Mouse (Mus musculus): ENCODE results near the gene Otogl. TPM values are rescaled to one million over a fixed set of nuclear protein-coding genes. Genes with fewer than 3 reads are reported as not detected.

Gene Otogl
- total and polyA plus RNA-seq, 2 experiments from 2014 or later = 0.08 to 0.16 TPM

- H3K27me3 ChIP-seq (ENCODE audit: insufficient read depth, low read length) = no peaks in the 10 kb centered on the region
- 92% methylated on average over 8 of the region's 8 CpGs for WGBS
- ATAC-seq (no peak), DNase-seq (ENCODE audit: low spot score) (no peak)
- H3K4me1 ChIP-seq (ENCODE audit: insufficient read depth, low read length) = no peaks in the 10 kb centered on the region
- no peak overlapping the region for H3K9ac ChIP-seq (replicated peaks; ENCODE audit: low read length)
- H3K27ac ChIP-seq = no peak overlapping the region
- no peak overlapping the region for H3K4me3 ChIP-seq (ENCODE audit: low read length)
- TF ChIP-seq CTCF (IDR thresholded peaks at IDR 0.05; ENCODE audit: low read depth) = no peak
- H3K9me3 ChIP-seq (ENCODE audit: low read length) = no peaks in the 10 kb centered on the region
- H3K36me3 ChIP-seq (ENCODE audit: insufficient read depth, low read length) = no peaks in the 10 kb centered on the region
- H3K4me2 ChIP-seq (ENCODE audit: low read depth, low read length) = no peak overlapping the region
Measured at GRCm38 (mm10) chr10:107868904-107869303, 43.0 kb downstream of the Otogl start.

GRCm38 (mm10) chr10:107867414-107867813, 44.5 kb downstream of the Otogl start:
- H3K4me1 ChIP-seq (ENCODE audit: insufficient read depth, low read length) = no peaks in the 10 kb centered on the region
- ATAC-seq = no peak
- H3K4me2 ChIP-seq (ENCODE audit: low read depth, low read length) = no peak overlapping the region
- no peaks in the 10 kb centered on the region for H3K36me3 ChIP-seq (ENCODE audit: insufficient read depth, low read length)
- no peaks in the 10 kb centered on the region for H3K9me3 ChIP-seq (ENCODE audit: low read length)
- no peak overlapping the region for H3K27ac ChIP-seq
- no peak overlapping the region for H3K4me3 ChIP-seq (ENCODE audit: low read length)
- WGBS = 78% methylated on average over 4 of the region's 4 CpGs
- TF ChIP-seq CTCF (IDR thresholded peaks at IDR 0.05; ENCODE audit: low read depth) = no peak
- DNase-seq (ENCODE audit: low spot score) = no peak
- H3K27me3 ChIP-seq (ENCODE audit: insufficient read depth, low read length) = no peaks in the 10 kb centered on the region
- H3K9ac ChIP-seq (replicated peaks; ENCODE audit: low read length) = no peak overlapping the region

DNA sequence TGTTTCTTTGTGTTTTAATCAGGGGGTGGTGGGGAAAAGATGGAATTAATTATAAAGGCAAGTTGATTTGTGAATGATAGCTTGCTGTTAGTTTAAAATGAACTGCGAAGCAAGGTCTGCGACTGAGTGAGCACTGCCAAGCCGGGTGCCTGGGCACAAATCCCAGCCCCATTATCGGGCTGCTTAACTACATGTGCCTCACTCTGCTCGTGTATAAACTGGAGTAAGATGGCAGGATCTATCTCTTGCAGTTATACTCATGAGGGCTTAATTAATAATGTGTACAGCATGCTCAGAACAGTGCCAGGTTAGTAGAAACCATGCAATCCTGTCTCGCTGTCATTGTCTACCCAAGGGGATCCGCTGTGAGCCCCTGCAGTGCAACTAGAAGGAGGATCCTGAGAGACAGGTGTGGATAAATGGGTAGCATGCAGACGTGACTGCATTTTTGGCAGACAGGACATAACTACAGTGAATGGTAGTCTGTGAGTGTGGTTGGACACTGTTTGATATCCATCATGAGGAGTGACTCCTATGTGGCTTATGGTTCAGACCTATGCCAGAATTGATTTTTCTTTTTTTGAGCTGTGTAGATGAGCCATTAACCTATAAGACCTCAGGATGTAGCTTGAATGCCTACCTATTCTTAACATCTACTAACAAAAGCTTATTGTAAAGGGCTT, 51.6 kb downstream of the Otogl start:
- Histone ChIP-seq H3K27ac (no peak overlapping the region), H3K4me1 (ENCODE audit: insufficient read depth, low read length) (no peaks in the 10 kb centered on the region), H3K4me3 (ENCODE audit: low read length) (no peak overlapping the region), H3K9ac (replicated peaks; ENCODE audit: low read length) (no peak overlapping the region), H3K4me2 (ENCODE audit: low read depth, low read length) (no peak overlapping the region), H3K27me3 (ENCODE audit: insufficient read depth, low read length) (no peaks in the 10 kb centered on the region), H3K36me3 (ENCODE audit: insufficient read depth, low read length) (no peaks in the 10 kb centered on the region), H3K9me3 (ENCODE audit: low read length) (no peaks in the 10 kb centered on the region)
- no peak for ATAC-seq
- no peak for TF ChIP-seq CTCF (IDR thresholded peaks at IDR 0.05; ENCODE audit: low read depth)
- WGBS = 55% methylated on average over 8 of the region's 8 CpGs
- DNase-seq (ENCODE audit: low spot score) = peak; percentile 12

GRCm38 (mm10) chr10:107859220-107859619, 52.7 kb downstream of the Otogl start:
- no peaks in the 10 kb centered on the region for H3K36me3 ChIP-seq (ENCODE audit: insufficient read depth, low read length)
- H3K4me1 ChIP-seq (ENCODE audit: insufficient read depth, low read length) = no peaks in the 10 kb centered on the region
- H3K9ac ChIP-seq (replicated peaks; ENCODE audit: low read length) = no peak overlapping the region
- no peak overlapping the region for H3K4me3 ChIP-seq (ENCODE audit: low read length)
- H3K27ac ChIP-seq = no peak overlapping the region
- ATAC-seq (no peak), DNase-seq (ENCODE audit: low spot score) (no peak)
- no peaks in the 10 kb centered on the region for H3K9me3 ChIP-seq (ENCODE audit: low read length)
- H3K27me3 ChIP-seq (ENCODE audit: insufficient read depth, low read length) = no peaks in the 10 kb centered on the region
- 92% methylated on average over 3 of the region's 3 CpGs for WGBS
- TF ChIP-seq CTCF (IDR thresholded peaks at IDR 0.05; ENCODE audit: low read depth) = no peak
- H3K4me2 ChIP-seq (ENCODE audit: low read depth, low read length) = no peak overlapping the region

GRCm38 (mm10) chr10:107858684-107859083, 53.2 kb downstream of the Otogl start:
- Histone ChIP-seq H3K4me2 (ENCODE audit: low read depth, low read length) (no peak overlapping the region), H3K4me1 (ENCODE audit: insufficient read depth, low read length) (no peaks in the 10 kb centered on the region), H3K36me3 (ENCODE audit: insufficient read depth, low read length) (no peaks in the 10 kb centered on the region), H3K4me3 (ENCODE audit: low read length) (no peak overlapping the region), H3K27me3 (ENCODE audit: insufficient read depth, low read length) (no peaks in the 10 kb centered on the region), H3K9ac (replicated peaks; ENCODE audit: low read length) (no peak overlapping the region), H3K27ac (no peak overlapping the region), H3K9me3 (ENCODE audit: low read length) (no peaks in the 10 kb centered on the region)
- ATAC-seq (peak; percentile 71; the same call in 1 of the 2 replicates), DNase-seq (ENCODE audit: low spot score) (peak; percentile 75)
- TF ChIP-seq CTCF (IDR thresholded peaks at IDR 0.05; ENCODE audit: low read depth) = peak; percentile 79
- 25% methylated on average over 7 of the region's 7 CpGs for WGBS

DNA sequence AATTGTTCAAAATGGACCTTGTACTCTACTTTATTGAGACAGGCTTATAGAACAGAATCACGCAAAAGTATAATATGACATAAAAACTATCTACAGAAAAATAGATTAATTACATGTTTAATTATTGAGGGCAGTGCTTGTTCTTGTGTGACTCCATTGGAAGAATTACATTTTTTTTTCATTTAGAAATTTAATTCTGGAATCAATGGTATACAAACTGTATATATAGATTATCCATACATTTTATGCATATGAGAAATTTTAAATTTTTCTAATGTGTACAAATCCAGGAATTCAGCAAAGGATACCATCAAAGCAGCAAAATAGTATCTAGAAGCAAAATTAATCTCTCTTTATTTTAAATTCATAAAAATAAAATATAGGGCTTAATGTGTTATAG, 67.0 kb downstream of the Otogl start:
- no peaks in the 10 kb centered on the region for H3K36me3 ChIP-seq (ENCODE audit: insufficient read depth, low read length)
- 96% methylated on average over 1 of the region's 1 CpGs for WGBS
- TF ChIP-seq CTCF (IDR thresholded peaks at IDR 0.05; ENCODE audit: low read depth) = no peak
- H3K4me3 ChIP-seq (ENCODE audit: low read length) = no peak overlapping the region
- ATAC-seq (no peak), DNase-seq (ENCODE audit: low spot score) (no peak)
- no peak overlapping the region for H3K9ac ChIP-seq (replicated peaks; ENCODE audit: low read length)
- no peaks in the 10 kb centered on the region for H3K4me1 ChIP-seq (ENCODE audit: insufficient read depth, low read length)
- no peak overlapping the region for H3K27ac ChIP-seq
- no peaks in the 10 kb centered on the region for H3K27me3 ChIP-seq (ENCODE audit: insufficient read depth, low read length)
- H3K9me3 ChIP-seq (ENCODE audit: low read length) = no peaks in the 10 kb centered on the region
- H3K4me2 ChIP-seq (ENCODE audit: low read depth, low read length) = no peak overlapping the region

- no peak for ATAC-seq
- no peak for DNase-seq (ENCODE audit: low spot score)
Measured at GRCm38 (mm10) chr10:107834452-107835239, 77.3 kb downstream of the Otogl start.

More at GRCm38 (mm10) chr10:107834452-107835239, 77.3 kb downstream of the Otogl start:
- Histone ChIP-seq H3K4me1 (ENCODE audit: insufficient read depth, low read length) (no peaks in the 10 kb centered on the region), H3K4me3 (ENCODE audit: low read length) (no peak overlapping the region), H3K27ac (no peak overlapping the region), H3K36me3 (ENCODE audit: insufficient read depth, low read length) (no peaks in the 10 kb centered on the region), H3K9me3 (ENCODE audit: low read length) (no peaks in the 10 kb centered on the region), H3K9ac (replicated peaks; ENCODE audit: low read length) (no peak overlapping the region), H3K4me2 (ENCODE audit: low read depth, low read length) (no peak overlapping the region), H3K27me3 (ENCODE audit: insufficient read depth, low read length) (no peaks in the 10 kb centered on the region)
- no peak for TF ChIP-seq CTCF (IDR thresholded peaks at IDR 0.05; ENCODE audit: low read depth)
- WGBS = 70% methylated on average over 4 of the region's 4 CpGs

All from hindbrain, postnatal 0 days (tissue).